Mouse (Mus musculus) myocyte (in vitro differentiated cells): ENCODE results near the gene Polrmt. TPM values are rescaled to one million over a fixed set of nuclear protein-coding genes. Genes with fewer than 3 reads are reported as not detected.
A peak's percentile ranks its signal among the peaks of the same experiment; 100 is the strongest.

Experiments used
- H3K27me3 ChIP-seq: one replicate; pipeline ENCODE4 v1.6.1; 2011; ENCODE audit not compliant: control insufficient read depth, insufficient read depth, insufficient read length
- H3K36me3 ChIP-seq: one replicate; pipeline ENCODE4 v1.6.1; 2011; ENCODE audit not compliant: control insufficient read depth, insufficient read depth
- H3K4me2 ChIP-seq: one replicate; pipeline ENCODE4 v1.6.1; 2011; ENCODE audit warnings: low read depth, control low read depth
- H3K4me3 ChIP-seq: one replicate; pipeline ENCODE4 v1.5.1; 2011; ENCODE audit warnings: mild to moderate bottlenecking, control low read depth, moderate library complexity
- H3K79me2 ChIP-seq: one replicate; pipeline ENCODE4 v1.6.1; 2011; ENCODE audit not compliant: control insufficient read depth, insufficient read depth
- H3ac ChIP-seq: one replicate; pipeline ENCODE4 v1.6.1; 2011; ENCODE audit not compliant: control insufficient read depth, insufficient read length
- CEBPB ChIP-seq: IDR thresholded peaks from 2 replicates; pipeline ENCODE4 v1.6.1; 2011; ENCODE audit warnings: mild to moderate bottlenecking, moderate library complexity; ENCODE audit not compliant: poor library complexity, insufficient read depth, severe bottlenecking
- E2F4 ChIP-seq: IDR thresholded peaks from one replicate; pipeline ENCODE4 v1.6.1; 2011; ENCODE audit warnings: mild to moderate bottlenecking, control low read depth, moderate library complexity; ENCODE audit not compliant: insufficient read depth
- MAX ChIP-seq: IDR thresholded peaks from one replicate; pipeline ENCODE4 v1.6.1; 2011; ENCODE audit warnings: low read depth, mild to moderate bottlenecking, control low read depth
- MYOD1 ChIP-seq, 3 experiments: IDR thresholded peaks; one replicate each; pipeline ENCODE4 v1.6.1; 2011; ENCODE audit warnings: control low read depth in 2 of 3, low read depth in 2 of 3, mild to moderate bottlenecking in 2 of 3, moderate library complexity in 1 of 3; ENCODE audit not compliant: insufficient read length in 2 of 3, control insufficient read depth in 1 of 3
- MYOG ChIP-seq, 3 experiments: IDR thresholded peaks; one replicate each; pipeline ENCODE4 v1.6.1; 2011; ENCODE audit warnings: control low read depth in 2 of 3, low read depth in 2 of 3, mild to moderate bottlenecking in 2 of 3; ENCODE audit not compliant: insufficient read length in 2 of 3, control insufficient read depth in 1 of 3, insufficient read depth in 1 of 3
- POLR2A ChIP-seq: IDR thresholded peaks from one replicate; pipeline ENCODE4 v1.6.1; 2011; ENCODE audit warnings: low read depth, mild to moderate bottlenecking, control low read depth, moderate library complexity; ENCODE audit not compliant: insufficient read length
- POLR2AphosphoS2 ChIP-seq: IDR thresholded peaks from one replicate; pipeline ENCODE4 v1.6.1; 2011; ENCODE audit warnings: low read depth, control low read depth; ENCODE audit not compliant: insufficient read length
- REST ChIP-seq: IDR thresholded peaks from one replicate; pipeline ENCODE4 v1.6.1; 2011; ENCODE audit warnings: mild to moderate bottlenecking, control low read depth, moderate library complexity; ENCODE audit not compliant: insufficient read depth, insufficient read length
- SRF ChIP-seq: IDR thresholded peaks from one replicate; pipeline ENCODE4 v1.6.1; 2011; ENCODE audit warnings: low read depth; ENCODE audit not compliant: control insufficient read depth, insufficient read length
- TCF12 ChIP-seq: IDR thresholded peaks from one replicate; pipeline ENCODE4 v1.6.1; 2011; ENCODE audit warnings: mild to moderate bottlenecking, control low read depth; ENCODE audit not compliant: poor library complexity, insufficient read depth, severe bottlenecking
- TCF3 ChIP-seq: IDR thresholded peaks from one replicate; pipeline ENCODE4 v1.6.1; 2011; ENCODE audit warnings: low read depth, control low read depth; ENCODE audit not compliant: insufficient read length
- USF1 ChIP-seq: IDR thresholded peaks from one replicate; pipeline ENCODE4 v1.6.1; 2011; ENCODE audit warnings: low read depth, mild to moderate bottlenecking, control low read depth, moderate library complexity
- polyA plus RNA-seq: library from polyadenylated mRNA; unstranded; fragments of >200 nt; fragmentation: generic; extraction: Trizol; gene quantifications from one replicate; pipeline ENCODE4 v1.2.1, GENCODE M21; 2012; ENCODE audit warnings: missing spikeins

Gene Polrmt
- polyA plus RNA-seq, 1 experiment = 82.3 TPM

GRCm38 (mm10) chr10:79745411-79745810, 970 bp downstream of the Polrmt start:
- Histone ChIP-seq H3ac (no peak overlapping the region), H3K79me2 (peaks cover 10% of the 10 kb centered on the region), H3K27me3 (no peaks in the 10 kb centered on the region), H3K4me2 (peak overlapping the region; percentile 97), H3K4me3 (peak overlapping the region; percentile 52), H3K36me3 (peaks cover 12% of the 10 kb centered on the region)
- TF ChIP-seq POLR2A = no peak
- no peak for TF ChIP-seq USF1
- no peak for TF ChIP-seq REST
- TF ChIP-seq E2F4 = no peak
- no peak for TF ChIP-seq CEBPB
- no peak for TF ChIP-seq MYOD1 (IDR thresholded peaks at IDR 0.05; ENCODE audit: control insufficient read depth in 1 of 3, insufficient read length in 2 of 3, low read depth in 2 of 3)
- no peak for TF ChIP-seq MAX
- no peak for TF ChIP-seq TCF12
- TF ChIP-seq POLR2AphosphoS2 = no peak
- no peak for TF ChIP-seq SRF
- TF ChIP-seq TCF3 = no peak
- TF ChIP-seq MYOG (IDR thresholded peaks at IDR 0.05; ENCODE audit: control insufficient read depth in 1 of 3, insufficient read depth in 1 of 3, insufficient read length in 2 of 3, low read depth in 2 of 3) = no peak

- H3K36me3 ChIP-seq = peaks cover 20% of the 10 kb centered on the region
- H3K4me3 ChIP-seq = no peak overlapping the region
- no peak overlapping the region for H3K4me2 ChIP-seq
- TF ChIP-seq TCF3 = no peak
- no peak for TF ChIP-seq TCF12
- TF ChIP-seq MYOD1 (IDR thresholded peaks at IDR 0.05; ENCODE audit: control insufficient read depth in 1 of 3, insufficient read length in 2 of 3, low read depth in 2 of 3) = no peak
- TF ChIP-seq USF1 = no peak
- no peak for TF ChIP-seq REST
- TF ChIP-seq MAX = no peak
- TF ChIP-seq MYOG (IDR thresholded peaks at IDR 0.05; ENCODE audit: control insufficient read depth in 1 of 3, insufficient read depth in 1 of 3, insufficient read length in 2 of 3, low read depth in 2 of 3) = no peak
- TF ChIP-seq POLR2AphosphoS2 = no peak
- no peak for TF ChIP-seq CEBPB
- no peak for TF ChIP-seq POLR2A
- TF ChIP-seq SRF = no peak
- no peak for TF ChIP-seq E2F4
- no peak overlapping the region for H3ac ChIP-seq
- H3K79me2 ChIP-seq = peaks cover 10% of the 10 kb centered on the region
- H3K27me3 ChIP-seq = no peaks in the 10 kb centered on the region
These were observed 2.6 kb downstream of the Polrmt start for GRCm38 (mm10) chr10:79743650-79744365.

GRCm38 (mm10) chr10:79743161-79743560, 3.2 kb downstream of the Polrmt start:
- Histone ChIP-seq H3K36me3 (peaks cover 26% of the 10 kb centered on the region), H3K79me2 (peaks cover 10% of the 10 kb centered on the region), H3K4me2 (no peak overlapping the region), H3K27me3 (no peaks in the 10 kb centered on the region), H3K4me3 (no peak overlapping the region), H3ac (no peak overlapping the region)
- TF ChIP-seq MYOD1 (IDR thresholded peaks at IDR 0.05; ENCODE audit: control insufficient read depth in 1 of 3, insufficient read length in 2 of 3, low read depth in 2 of 3) = no peak
- TF ChIP-seq POLR2AphosphoS2 = no peak
- TF ChIP-seq SRF = no peak
- TF ChIP-seq E2F4 = no peak
- TF ChIP-seq TCF3 = no peak
- TF ChIP-seq MAX = no peak
- TF ChIP-seq POLR2A = no peak
- TF ChIP-seq USF1 = no peak
- TF ChIP-seq CEBPB = no peak
- no peak for TF ChIP-seq MYOG (IDR thresholded peaks at IDR 0.05; ENCODE audit: control insufficient read depth in 1 of 3, insufficient read depth in 1 of 3, insufficient read length in 2 of 3, low read depth in 2 of 3)
- TF ChIP-seq REST = no peak
- no peak for TF ChIP-seq TCF12

GRCm38 (mm10) chr10:79740863-79741262, 5.5 kb downstream of the Polrmt start:
- H3K79me2 ChIP-seq = peaks cover 6% of the 10 kb centered on the region

More at GRCm38 (mm10) chr10:79740863-79741262, 5.5 kb downstream of the Polrmt start:
- Histone ChIP-seq H3K36me3 (peaks cover 40% of the 10 kb centered on the region), H3ac (no peak overlapping the region), H3K4me3 (no peak overlapping the region), H3K4me2 (no peak overlapping the region), H3K27me3 (no peaks in the 10 kb centered on the region)
- no peak for TF ChIP-seq POLR2A
- TF ChIP-seq MYOD1 (IDR thresholded peaks at IDR 0.05; ENCODE audit: control insufficient read depth in 1 of 3, insufficient read length in 2 of 3, low read depth in 2 of 3) = no peak
- no peak for TF ChIP-seq MYOG (IDR thresholded peaks at IDR 0.05; ENCODE audit: control insufficient read depth in 1 of 3, insufficient read depth in 1 of 3, insufficient read length in 2 of 3, low read depth in 2 of 3)
- TF ChIP-seq TCF3 = no peak
- TF ChIP-seq CEBPB = no peak
- TF ChIP-seq SRF = no peak
- TF ChIP-seq E2F4 = no peak
- no peak for TF ChIP-seq REST
